Mouse (Mus musculus): ENCODE data around the gene Gm11042. TPM values are rescaled to one million over a fixed set of nuclear protein-coding genes. Genes with fewer than 3 reads are reported as not detected.

Gene Gm11042
- polyA plus RNA-seq, 1 experiment from 2014 or later = not detected

DNA sequence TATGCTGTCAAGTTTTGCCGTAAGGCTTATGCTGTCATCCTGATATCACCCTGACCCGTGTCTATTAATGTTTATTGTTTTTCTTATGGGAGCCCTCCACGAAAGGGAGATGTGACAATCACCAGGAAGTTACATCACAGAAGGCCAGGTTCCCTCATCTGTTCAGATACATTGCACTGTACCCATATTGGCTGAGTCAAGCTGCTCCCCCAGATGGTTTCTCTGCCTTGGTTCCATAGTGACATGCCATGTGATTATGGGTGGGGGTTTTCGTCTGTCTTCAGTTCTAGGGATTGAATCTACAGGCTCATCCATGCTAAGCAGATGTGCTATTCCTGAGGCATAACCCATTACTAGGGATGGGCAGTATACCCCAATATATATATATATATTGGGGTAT lies 34.8 kb downstream of the Gm11042 start:
- H3K27ac ChIP-seq = no peak overlapping the region
- no peak overlapping the region for H3K4me2 ChIP-seq (replicated peaks)
- peaks cover 14% of the 10 kb centered on the region for H3K27me3 ChIP-seq (replicated peaks)
- H3K9me3 ChIP-seq = no peaks in the 10 kb centered on the region
- no peak for ATAC-seq (ENCODE audit: low FRiP score, low read depth)
- WGBS = 85% methylated on average over 4 of the region's 4 CpGs
- no peak overlapping the region for H3K4me3 ChIP-seq
- H3K4me1 ChIP-seq = peaks cover 7% of the 10 kb centered on the region
- H3K36me3 ChIP-seq = no peaks in the 10 kb centered on the region
- H3K9ac ChIP-seq = no peak overlapping the region

- WGBS = 86% methylated on average over 5 of the region's 5 CpGs
- Histone ChIP-seq H3K27ac (no peak overlapping the region), H3K4me2 (replicated peaks) (no peak overlapping the region), H3K27me3 (replicated peaks) (no peaks in the 10 kb centered on the region), H3K4me1 (no peaks in the 10 kb centered on the region), H3K36me3 (no peaks in the 10 kb centered on the region), H3K9ac (no peak overlapping the region), H3K4me3 (no peak overlapping the region), H3K9me3 (no peaks in the 10 kb centered on the region)
- ATAC-seq (ENCODE audit: low FRiP score, low read depth) = no peak
Measured at GRCm38 (mm10) chr12:74277265-74277664, 38.9 kb downstream of the Gm11042 start.

GRCm38 (mm10) chr12:74272545-74272944 lies 43.6 kb downstream of the Gm11042 start:
- peak; percentile 58; the same call in 1 of the 2 replicates for ATAC-seq (ENCODE audit: low FRiP score, low read depth)
- Histone ChIP-seq H3K27ac (no peak overlapping the region), H3K4me3 (no peak overlapping the region), H3K9me3 (no peaks in the 10 kb centered on the region), H3K27me3 (replicated peaks) (no peaks in the 10 kb centered on the region), H3K4me1 (no peaks in the 10 kb centered on the region), H3K4me2 (replicated peaks) (no peak overlapping the region), H3K36me3 (no peaks in the 10 kb centered on the region), H3K9ac (no peak overlapping the region)
- 78% methylated on average over 17 of the region's 17 CpGs for WGBS

DNA sequence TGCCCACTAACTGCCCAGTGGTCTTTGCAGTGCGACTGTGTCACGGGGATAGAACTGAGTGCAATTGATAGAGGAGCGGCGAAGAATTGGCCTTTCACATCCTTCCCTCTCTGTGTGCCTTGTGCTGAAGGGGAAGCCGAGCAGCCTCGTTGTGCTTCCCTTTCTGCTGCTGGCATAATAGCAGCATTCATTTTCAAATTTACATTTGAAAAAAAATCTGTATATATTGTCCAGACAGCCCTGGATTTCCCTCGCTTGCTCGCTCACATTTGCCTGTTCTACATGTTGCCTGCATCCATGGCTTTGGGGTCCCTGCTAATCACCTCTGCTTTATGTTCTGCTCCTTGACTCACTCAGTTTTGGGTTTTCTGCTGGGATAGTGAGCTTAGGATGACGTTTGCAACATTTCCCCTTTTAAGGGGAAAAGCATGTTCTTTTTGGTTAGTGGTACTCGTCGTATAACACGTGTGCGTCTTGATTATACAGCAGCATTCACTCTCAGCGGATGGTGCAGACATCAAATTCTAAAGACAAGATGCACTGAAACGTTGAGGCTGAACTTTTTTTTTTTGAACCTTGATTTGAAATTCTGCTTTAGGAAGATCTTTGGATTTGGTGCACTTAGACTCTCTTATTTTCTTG lies 47.4 kb downstream of the Gm11042 start:
- Histone ChIP-seq H3K4me3 (no peak overlapping the region), H3K27ac (no peak overlapping the region), H3K4me2 (replicated peaks) (no peak overlapping the region), H3K36me3 (no peaks in the 10 kb centered on the region), H3K9me3 (no peaks in the 10 kb centered on the region), H3K9ac (no peak overlapping the region), H3K27me3 (replicated peaks) (no peaks in the 10 kb centered on the region), H3K4me1 (no peaks in the 10 kb centered on the region)
- no peak for ATAC-seq (ENCODE audit: low FRiP score, low read depth)
- 78% methylated on average over 15 of the region's 15 CpGs for WGBS

- H3K9ac ChIP-seq = no peak overlapping the region
- WGBS = 92% methylated on average over 4 of the region's 4 CpGs
- no peaks in the 10 kb centered on the region for H3K36me3 ChIP-seq
- no peak overlapping the region for H3K4me2 ChIP-seq (replicated peaks)
- H3K4me3 ChIP-seq = no peak overlapping the region
- H3K4me1 ChIP-seq = no peaks in the 10 kb centered on the region
- H3K27me3 ChIP-seq (replicated peaks) = no peaks in the 10 kb centered on the region
- ATAC-seq (ENCODE audit: low FRiP score, low read depth) = no peak
- H3K27ac ChIP-seq = no peak overlapping the region
- no peaks in the 10 kb centered on the region for H3K9me3 ChIP-seq
Measured at GRCm38 (mm10) chr12:74267049-74267448, 49.1 kb downstream of the Gm11042 start.
